Mouse (Mus musculus): ENCODE data around the gene Phxr2. TPM values are rescaled to one million over a fixed set of nuclear protein-coding genes. Genes with fewer than 3 reads are reported as not detected.

Phxr2 gene
- total and polyA plus RNA-seq, 3 experiments = not detected

Other genes with a start within 250 kb of the Phxr2 start
- 29.8 and 31.7 TPM in 2 replicates for gene Atp2b1, start 211.9 kb downstream of the Phxr2 start, total RNA-seq (2012; rRNA removed)
- gene Atp2b1, start 211.9 kb downstream of the Phxr2 start, total RNA-seq (2014; rRNA removed) = 21.2 and 25.0 TPM in 2 replicates
- 41.7 and 49.7 TPM in 2 replicates for gene Atp2b1, start 211.9 kb downstream of the Phxr2 start, polyA plus RNA-seq (2012; ENCODE audit: insufficient read length, low read depth)
- gene Poc1b, start 19.3 kb downstream of the Phxr2 start, total RNA-seq (2012; rRNA removed) = 5.0 and 5.6 TPM in 2 replicates
- 3.8 and 4.0 TPM in 2 replicates for gene Poc1b, start 19.3 kb downstream of the Phxr2 start, total RNA-seq (2014; rRNA removed)
- 17.4 and 18.2 TPM in 2 replicates for gene Poc1b, start 19.3 kb downstream of the Phxr2 start, polyA plus RNA-seq (2012; ENCODE audit: insufficient read length, low read depth)
- 4.7 and 5.2 TPM in 2 replicates for gene Galnt4, start 18.2 kb downstream of the Phxr2 start, total RNA-seq (2012; rRNA removed)
- gene Galnt4, start 18.2 kb downstream of the Phxr2 start, total RNA-seq (2014; rRNA removed) = 4.6 and 5.3 TPM in 2 replicates
- 3.7 and 4.4 TPM in 2 replicates for gene Galnt4, start 18.2 kb downstream of the Phxr2 start, polyA plus RNA-seq (2012; ENCODE audit: insufficient read length, low read depth)
- 6.2 and 7.6 TPM in 2 replicates for gene Dusp6, start 136.9 kb upstream of the Phxr2 start, total RNA-seq (2012; rRNA removed)
- 11.6 and 13.5 TPM in 2 replicates for gene Dusp6, start 136.9 kb upstream of the Phxr2 start, total RNA-seq (2014; rRNA removed)
- gene Dusp6, start 136.9 kb upstream of the Phxr2 start, polyA plus RNA-seq (2012; ENCODE audit: insufficient read length, low read depth) = 4.1 and 6.1 TPM in 2 replicates

Data from CH12.LX (cell line).